Mouse (Mus musculus) frontal cortex, postnatal 36 days (tissue): ENCODE results near the gene Mcm5.

ENCODE experiments used
- DNase-seq, 2 experiments: peaks; one replicate each; pipeline ENCODE4 v3.0.0; 2022; ENCODE audit warnings: low spot score in 2 of 2

The Mcm5 gene

GRCm38 (mm10) chr8:75157471-75158230 lies 48.3 kb downstream of the Mcm5 start:
- no peak for DNase-seq

DNA sequence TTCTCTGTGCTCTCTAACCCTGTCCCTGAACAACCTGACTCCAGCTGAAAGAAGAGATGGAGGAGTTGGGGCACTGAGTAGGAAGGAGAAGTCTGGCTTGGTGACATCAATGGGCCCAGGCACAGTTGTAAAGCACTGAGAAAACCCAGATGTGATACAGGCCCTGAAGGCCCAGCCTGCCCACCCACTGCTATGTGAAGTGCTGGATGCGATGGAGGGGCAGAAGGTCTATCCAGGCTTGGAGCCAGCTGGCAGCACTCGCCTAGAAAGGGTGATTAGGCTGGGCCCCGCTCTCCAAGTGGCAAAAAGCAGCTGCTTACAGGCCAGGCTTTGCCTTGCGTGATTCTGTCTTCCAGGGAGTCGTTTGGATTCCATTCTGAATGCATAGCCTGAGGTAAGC lies 60.0 kb downstream of the Mcm5 start:
- DNase-seq = no peak

DNA sequence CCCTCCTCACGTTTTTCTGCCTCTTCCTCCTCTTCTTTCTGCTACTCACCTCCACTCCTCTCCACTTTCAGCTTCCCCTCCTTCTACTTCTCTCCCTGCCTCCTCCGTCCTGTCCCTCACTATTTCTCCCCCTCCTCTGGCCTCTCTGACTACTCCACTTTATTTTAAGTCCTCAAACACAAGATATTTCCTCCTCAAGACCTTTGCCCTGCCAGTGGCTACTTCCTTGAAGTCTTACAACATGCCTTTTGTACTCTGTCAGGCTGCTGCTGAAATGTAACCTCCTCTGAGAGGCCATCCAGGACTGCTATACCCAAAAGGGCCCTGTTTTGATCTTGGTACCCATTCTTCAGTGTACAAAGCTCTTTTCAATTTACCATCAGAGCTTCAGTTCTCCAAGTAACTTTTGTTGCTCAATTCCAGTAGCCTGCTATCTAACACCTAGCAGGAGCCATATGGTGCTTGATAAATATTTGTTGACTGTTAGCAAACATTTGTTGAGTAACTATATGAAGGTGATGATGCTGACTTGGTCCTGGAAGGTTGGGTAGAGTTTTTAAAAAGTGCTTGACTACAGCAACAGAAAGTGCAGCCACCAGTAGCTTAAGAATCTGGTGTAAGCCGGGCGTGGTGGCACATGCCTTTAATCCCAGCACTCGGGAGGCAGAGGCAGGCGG lies 62.8 kb downstream of the Mcm5 start:
- no peak for DNase-seq
